Mouse (Mus musculus) cerebellum, adult 2 months (tissue): ENCODE results near the gene Sirt6.

Source experiments
- CTCF ChIP-seq: fragments of 200-500 bp; IDR thresholded peaks from 2 replicates; pipeline ENCODE4 v1.5.1; 2011; ENCODE audit warnings: low read depth, mild to moderate bottlenecking, control low read depth, low read length, moderate library complexity, borderline replicate concordance; ENCODE audit not compliant: insufficient read depth
- POLR2A ChIP-seq: fragments of 200-500 bp; IDR thresholded peaks from 2 replicates; pipeline ENCODE4 v1.6.1; 2011; ENCODE audit warnings: low read length, control low read depth, borderline replicate concordance; ENCODE audit not compliant: insufficient read depth

GRCm38 (mm10) chr10:81575208-81575631 lies 52.4 kb downstream of the Sirt6 start:
- TF ChIP-seq POLR2A: peak; percentile 44; the same call in 1 of the 2 replicates
- TF ChIP-seq CTCF: no peak
